Mouse (Mus musculus): ENCODE results near the gene Atrn.

DNA sequence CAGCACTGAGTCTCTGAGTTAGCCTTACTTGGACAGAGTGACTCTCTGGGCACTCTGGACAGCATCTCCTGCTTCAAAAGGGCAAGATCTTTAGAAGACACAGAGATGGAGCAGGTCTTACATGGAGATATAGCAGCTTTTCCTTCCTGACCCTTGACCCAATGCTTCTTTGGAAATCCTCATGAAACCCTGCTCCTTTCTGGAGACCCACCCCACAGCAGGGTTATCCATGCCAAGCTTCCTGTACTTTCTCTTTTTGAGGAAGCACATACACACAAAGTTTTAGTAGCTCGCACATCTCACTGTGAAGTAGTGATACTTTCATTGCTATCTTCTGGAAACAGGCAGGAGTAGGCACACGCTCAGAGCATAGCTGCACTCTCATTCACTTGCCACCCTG lies 118.9 kb downstream of the Atrn start:
- TF ChIP-seq POLR2A (IDR thresholded peaks at IDR 0.05; ENCODE audit: insufficient read length, low read depth) (no peak), SRF (IDR thresholded peaks at IDR 0.05; ENCODE audit: control insufficient read depth, insufficient read length, low read depth) (no peak), USF1 (IDR thresholded peaks at IDR 0.05; ENCODE audit: low read depth) (no peak), E2F4 (IDR thresholded peaks at IDR 0.05; ENCODE audit: insufficient read depth) (no peak)
